Comparison of ENCODE assay signal across 11 mouse cellular contexts in genomic region chr10:108580786-108581420, GRCm38 (mm10).
DNase-seq lines count a peak whose midpoint lies in the region; ATAC-seq and TF ChIP-seq lines count a peak whose summit lies in the region.
"Had no signal": no experiment of that assay in that cellular context is flagged by ENCODE, and none has a peak within 500 bp of the region (broad histone marks: within the 10 kb centered on the region; RNA-seq: fewer than 3 reads in every experiment).

No protein-coding gene starts in this region.

- WGBS in liver, embryonic 12.5 days (ENCODE audit: insufficient replicate concordance) = 89% methylated on average over 9 of the region's 9 CpGs
- 37% methylated on average over 9 of the region's 9 CpGs for WGBS in embryonic facial prominence, embryonic 13.5 days
- 48% methylated on average over 9 of the region's 9 CpGs for WGBS in hindbrain, embryonic 12.5 days
- 41% methylated on average over 9 of the region's 9 CpGs for WGBS in olfactory bulb, adult 2 months

- no peak overlapping the region for H3K9ac ChIP-seq in liver, embryonic 12.5 days
- no peak overlapping the region for H3K9ac ChIP-seq in embryonic facial prominence, embryonic 13.5 days
- no peak overlapping the region for H3K9ac ChIP-seq in hindbrain, embryonic 12.5 days
- H3K9ac ChIP-seq: intestine, embryonic 15.5 days; limb, embryonic 15.5 days had no signal

- H3K36me3 ChIP-seq in liver, embryonic 12.5 days = peaks cover 7% of the 10 kb centered on the region; the same call in 1 of the 2 replicates
- H3K36me3 ChIP-seq in embryonic facial prominence, embryonic 13.5 days = no peaks in the 10 kb centered on the region
- H3K36me3 ChIP-seq in hindbrain, embryonic 12.5 days = no peaks in the 10 kb centered on the region
- H3K36me3 ChIP-seq: intestine, embryonic 15.5 days; limb, embryonic 15.5 days had no signal

- peaks cover 49% of the 10 kb centered on the region for H3K4me1 ChIP-seq in liver, embryonic 12.5 days
- peaks cover 12% of the 10 kb centered on the region for H3K4me1 ChIP-seq in embryonic facial prominence, embryonic 13.5 days
- peaks cover 13% of the 10 kb centered on the region for H3K4me1 ChIP-seq in hindbrain, embryonic 12.5 days
- H3K4me1 ChIP-seq in olfactory bulb, adult 2 months (ENCODE audit: control insufficient read depth, insufficient read depth, low read length) = peaks cover 8% of the 10 kb centered on the region
- H3K4me1 ChIP-seq: intestine, embryonic 15.5 days; limb, embryonic 15.5 days had no signal

- H3K4me2 ChIP-seq in liver, embryonic 12.5 days = no peak overlapping the region
- H3K4me2 ChIP-seq in embryonic facial prominence, embryonic 13.5 days = peak overlapping the region; percentile 37
- no peak overlapping the region for H3K4me2 ChIP-seq in hindbrain, embryonic 12.5 days (replicated peaks)
- H3K4me2 ChIP-seq: intestine, embryonic 15.5 days; limb, embryonic 15.5 days had no signal

- H3K9me3 ChIP-seq in liver, embryonic 12.5 days (replicated peaks) = peaks cover 13% of the 10 kb centered on the region; the same call in 1 of the 2 replicates
- H3K9me3 ChIP-seq in embryonic facial prominence, embryonic 13.5 days = no peaks in the 10 kb centered on the region
- H3K9me3 ChIP-seq in hindbrain, embryonic 12.5 days (replicated peaks) = no peaks in the 10 kb centered on the region
- H3K9me3 ChIP-seq: intestine, embryonic 15.5 days; limb, embryonic 15.5 days had no signal

- no peak for TF ChIP-seq POLR2A in olfactory bulb, adult 2 months (IDR thresholded peaks at IDR 0.05; ENCODE audit: insufficient read depth, low read depth, low read length)

- no peak for DNase-seq in liver
- DNase-seq in adrenal gland, postnatal 25 days = no peak
- DNase-seq in cerebellum, adult 9-11 months = no peak
- no peak for DNase-seq in urinary bladder, postnatal 36 days (ENCODE audit: low spot score in 2 of 2)

- H3K27me3 ChIP-seq in liver, embryonic 12.5 days (replicated peaks) = 0 out of 2 replicates have a peak, but pooled peaks cover 3% of the 10 kb centered on the region
- no peaks in the 10 kb centered on the region for H3K27me3 ChIP-seq in embryonic facial prominence, embryonic 13.5 days
- H3K27me3 ChIP-seq in hindbrain, embryonic 12.5 days = no peaks in the 10 kb centered on the region
- H3K27me3 ChIP-seq: CH12.LX; intestine, embryonic 15.5 days; limb, embryonic 15.5 days had no signal

- H3K4me3 ChIP-seq in liver, embryonic 12.5 days = no peak overlapping the region
- H3K4me3 ChIP-seq in embryonic facial prominence, embryonic 13.5 days = no peak overlapping the region
- H3K4me3 ChIP-seq in hindbrain, embryonic 12.5 days = no peak overlapping the region
- H3K4me3 ChIP-seq in olfactory bulb, adult 2 months (ENCODE audit: insufficient read depth, low read depth, low read length) = no peak overlapping the region
- H3K4me3 ChIP-seq: intestine, embryonic 15.5 days; limb, embryonic 15.5 days had no signal

- H3K27ac ChIP-seq in liver, embryonic 12.5 days = peak overlapping the region; percentile 91; the same call in 1 of the 2 replicates
- H3K27ac ChIP-seq in embryonic facial prominence, embryonic 13.5 days = 0 out of 2 replicates have a peak overlapping the region, but pooled peaks have one; percentile 39
- 0 out of 2 replicates have a peak overlapping the region, but pooled peaks have one; percentile 7 for H3K27ac ChIP-seq in hindbrain, embryonic 12.5 days
- peak overlapping the region; percentile 52; the same call in 1 of the 2 replicates for H3K27ac ChIP-seq in olfactory bulb, adult 2 months (ENCODE audit: insufficient read depth, low read depth, low read length)
- H3K27ac ChIP-seq: intestine, embryonic 15.5 days; limb, embryonic 15.5 days had no signal

- TF ChIP-seq CTCF in olfactory bulb, adult 2 months (IDR thresholded peaks at IDR 0.05; ENCODE audit: insufficient read depth, low read depth, low read length) = no peak

- no peak for ATAC-seq in liver, embryonic 12.5 days
- peak; percentile 71; the same call in 1 of the 2 replicates for ATAC-seq in embryonic facial prominence, embryonic 13.5 days (ENCODE audit: insufficient number of reproducible peaks, insufficient read depth, low FRiP score, low TSS enrichment, low read depth)
- ATAC-seq in hindbrain, embryonic 12.5 days (ENCODE audit: low FRiP score) = peak; percentile 27; the same call in 1 of the 2 replicates
- ATAC-seq: intestine, embryonic 15.5 days had no signal

Comparison
In these comparisons a context has a peak if more than half of its experiments do, and no peak if none do; other contexts are left out.
1. H3K27ac ChIP-seq: peak in every context shown above with its lines; median percentile 91 in liver, embryonic 12.5 days; 52 in olfactory bulb, adult 2 months; 39 in embryonic facial prominence, embryonic 13.5 days; 7 in hindbrain, embryonic 12.5 days.